Mouse (Mus musculus): ENCODE results near the gene 4930563M21Rik.
A peak's percentile ranks its signal among the peaks of the same experiment; 100 is the strongest.
"Not testable (repeated sequence)": the region's sequence is repeated elsewhere in the genome, so short reads cannot be mapped to it uniquely, and the experiment has no call there.

4930563M21Rik gene

GRCm38 (mm10) chr9:56010450-56010849 lies at the start of gene 4930563M21Rik:
TSS of gene 4930563M21Rik (minus strand) at chr9:56010550.
- DNase-seq, result no peak

DNA sequence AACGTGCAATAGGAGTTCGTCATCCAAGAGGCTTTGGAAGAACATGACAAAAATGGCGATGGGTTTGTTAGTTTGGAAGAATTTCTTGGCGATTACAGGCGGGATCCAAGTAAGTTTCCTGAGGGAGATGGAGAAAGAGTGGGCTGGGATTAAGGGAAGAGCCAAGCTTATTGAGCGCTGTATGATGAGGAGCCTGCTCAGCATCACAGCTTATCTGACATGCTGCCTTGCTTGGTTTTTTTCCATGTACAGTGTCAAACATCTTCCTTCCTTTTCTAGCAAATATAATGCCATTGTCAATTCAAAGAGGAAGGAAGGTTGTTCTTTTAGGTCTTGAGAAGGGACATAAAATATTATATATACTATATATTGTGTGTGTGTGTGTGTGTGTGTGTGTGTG lies 45.8 kb upstream of the 4930563M21Rik start:
- DNase-seq, result no peak

GRCm38 (mm10) chr9:56053796-56054195 lies 43.4 kb upstream of the 4930563M21Rik start:
- no peak for DNase-seq

DNA sequence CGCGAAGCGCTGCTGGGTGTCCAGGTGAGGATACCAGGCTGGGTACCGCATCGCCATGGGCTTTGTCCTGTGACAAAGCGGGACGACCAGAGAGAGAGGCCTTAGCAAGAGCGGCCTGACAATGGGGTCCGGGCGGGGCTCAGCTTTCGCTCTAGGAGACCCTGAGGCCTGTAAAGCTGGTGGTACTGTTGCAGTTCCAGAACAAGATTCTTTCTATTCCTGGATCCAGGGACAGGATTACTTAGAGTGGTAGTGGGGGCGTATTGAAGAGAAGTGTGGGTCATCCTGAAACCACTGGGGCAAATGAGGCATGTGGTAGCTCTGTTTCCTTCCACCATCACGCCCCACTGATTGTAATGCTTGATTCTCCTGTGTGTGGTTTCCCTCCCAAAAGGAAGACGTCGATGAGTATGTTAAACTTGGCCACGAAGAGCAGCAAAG lies 31.9 kb upstream of the 4930563M21Rik start:
- no peak for DNase-seq

GRCm38 (mm10) chr9:56041372-56042180 lies 31.2 kb upstream of the 4930563M21Rik start, which contains the start of gene Rcn2:
TSS of gene Rcn2 (plus strand) at chr9:56041845.
- DNase-seq, result peak; percentile 98

DNA sequence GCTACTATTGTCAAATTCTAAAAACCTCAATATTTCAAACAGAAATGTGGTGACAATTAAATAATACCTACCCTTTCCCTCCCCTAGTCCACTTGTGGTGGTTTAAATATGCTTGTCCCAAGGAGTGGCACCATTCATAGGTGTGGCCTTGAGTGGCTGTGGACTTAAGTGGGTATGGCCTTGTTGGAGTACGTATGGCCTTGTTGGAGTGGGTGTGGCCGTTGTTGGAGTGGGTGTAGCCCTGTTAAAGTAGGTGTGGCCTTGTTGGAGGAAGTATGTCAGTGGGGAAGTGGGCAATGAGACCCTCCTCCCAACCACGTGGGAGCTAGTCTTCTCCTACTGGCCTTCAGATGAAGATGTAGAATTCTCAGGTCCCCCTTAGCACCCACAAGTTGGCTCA lies 21.9 kb upstream of the 4930563M21Rik start:
- DNase-seq, result no peak

- DNase-seq, result peak; percentile 8
Measured at GRCm38 (mm10) chr9:56027292-56027691, 16.9 kb upstream of the 4930563M21Rik start.

- peak; percentile 10 for DNase-seq
Measured at GRCm38 (mm10) chr9:56024772-56025171, 14.4 kb upstream of the 4930563M21Rik start.

GRCm38 (mm10) chr9:56004679-56005078 lies 5.7 kb downstream of the 4930563M21Rik start:
- not testable (repeated sequence) for DNase-seq

- DNase-seq, result peak; percentile 74
Measured at GRCm38 (mm10) chr9:55946819-55947218, 63.5 kb downstream of the 4930563M21Rik start.

DNA sequence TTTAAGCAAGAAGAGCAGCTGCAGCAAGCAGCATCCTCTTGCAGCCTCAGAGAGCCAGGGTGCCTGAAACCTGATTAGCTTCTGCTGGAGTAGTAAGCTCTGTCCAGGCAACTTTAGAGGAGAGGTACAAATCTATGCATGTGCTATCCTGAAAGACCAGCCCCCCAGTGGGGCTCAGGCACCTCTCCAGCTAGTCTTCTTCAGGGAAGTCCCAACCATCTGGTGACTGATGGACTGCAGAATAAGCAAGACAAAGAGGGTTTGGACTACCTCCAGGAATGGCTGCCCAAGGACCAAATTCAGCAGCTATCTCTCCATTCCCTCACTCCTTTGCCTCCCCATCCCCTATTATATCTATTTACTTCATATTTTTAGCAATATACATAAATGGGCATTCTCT lies 69.0 kb downstream of the 4930563M21Rik start:
- no peak for DNase-seq

- DNase-seq, result no peak
Measured at GRCm38 (mm10) chr9:55938618-55938985, 71.7 kb downstream of the 4930563M21Rik start.

DNA sequence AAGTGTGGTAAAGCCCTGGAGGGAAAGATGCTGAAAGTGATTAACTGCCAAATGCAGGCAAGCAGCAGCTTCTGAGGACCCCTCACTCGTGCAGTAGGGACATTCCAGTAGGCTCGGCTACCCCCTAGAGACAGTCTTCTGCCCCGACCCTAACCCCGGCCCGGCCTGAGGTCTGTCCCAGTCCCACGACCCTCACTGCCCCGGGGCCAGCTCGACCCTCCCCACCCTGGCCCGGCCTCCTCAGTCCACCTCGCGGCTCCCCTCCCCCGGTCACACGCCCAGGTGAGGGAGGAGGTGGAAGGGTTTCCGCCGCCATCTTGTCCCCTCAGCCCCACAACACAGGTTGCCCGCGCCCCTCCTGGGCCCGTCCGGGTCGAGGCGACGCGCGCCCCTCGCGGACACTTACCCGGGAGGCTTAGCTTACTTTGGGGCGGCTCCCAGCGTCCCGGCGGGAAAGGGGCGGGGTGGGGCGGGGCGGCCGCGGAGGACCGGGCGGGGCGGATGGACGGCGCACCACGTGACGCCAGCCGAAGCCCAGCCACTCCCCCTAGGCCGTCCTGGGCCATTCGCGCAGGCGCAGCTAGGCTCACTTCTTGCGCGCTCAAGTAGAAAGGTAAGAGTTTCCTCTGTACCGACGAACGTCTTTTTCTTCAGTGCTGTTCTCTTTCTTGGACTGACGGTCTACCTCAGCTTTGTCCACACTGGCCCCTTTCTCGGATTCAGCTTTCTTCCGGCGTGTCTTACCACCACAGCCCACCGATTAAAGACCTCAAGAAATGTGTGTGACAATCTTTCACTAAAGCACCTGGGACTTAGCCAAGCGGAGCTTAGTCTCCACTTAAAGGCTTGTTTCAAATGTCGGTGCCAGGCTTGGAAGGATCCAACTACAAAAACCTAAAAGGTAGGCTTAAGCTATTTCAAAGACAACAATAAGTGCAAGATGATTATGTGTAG lies 72.4 kb downstream of the 4930563M21Rik start, which contains the start of gene Scaper:
Gene Scaper (minus strand): TSS at position 456 of the 954 bp plus-strand sequence.
- peak; percentile 95 for DNase-seq

GRCm38 (mm10) chr9:55937224-55937663 lies 73.1 kb downstream of the 4930563M21Rik start:
- peak; percentile 35 for DNase-seq

GRCm38 (mm10) chr9:55932482-55932881 lies 77.9 kb downstream of the 4930563M21Rik start:
- DNase-seq, result no peak

DNA sequence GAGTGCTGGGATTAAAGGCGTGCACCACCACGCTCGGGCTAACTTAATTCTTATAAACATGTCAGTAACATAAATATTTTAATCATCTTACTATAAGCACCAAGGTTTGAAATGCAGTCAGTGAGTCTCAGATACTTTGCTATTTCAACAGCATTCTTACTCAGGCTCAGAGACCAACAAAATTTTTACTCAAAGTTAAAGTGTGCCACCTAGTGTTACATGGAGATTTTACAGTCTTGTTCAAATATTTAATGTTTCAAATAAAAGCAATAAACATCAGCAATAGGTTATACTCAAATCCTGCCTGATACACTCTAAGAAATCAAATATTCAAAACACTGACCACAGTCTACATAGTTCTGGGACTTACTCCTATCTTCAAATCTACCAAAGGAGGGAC lies 91.8 kb downstream of the 4930563M21Rik start:
- no peak for DNase-seq

GRCm38 (mm10) chr9:55916751-55917150 lies 93.6 kb downstream of the 4930563M21Rik start:
- no peak for DNase-seq
